Mouse (Mus musculus) limb, embryonic 11.5 days (tissue): Measurements from ENCODE around the gene Pelp1. TPM values are rescaled to one million over a fixed set of nuclear protein-coding genes. Genes with fewer than 3 reads are reported as not detected.
"Not testable (repeated sequence)": the region's sequence is repeated elsewhere in the genome, so short reads cannot be mapped to it uniquely, and the experiment has no call there.

Experiments
- ATAC-seq: fragments of 200-750 bp; cut with Nextera tagmentation; 2 replicates; pipeline ENCODE4 v1.8.0; 2017; ENCODE audit warnings: low read depth; ENCODE audit not compliant: insufficient number of reproducible peaks, low FRiP score, low TSS enrichment
- DNase-seq: peaks from one replicate; pipeline ENCODE4 v3.0.0-alpha.2; 2015; ENCODE audit warnings: low spot score
- H3K27ac ChIP-seq: fragments of 300-500 bp; sonication (generic); replicated peaks from 2 replicates; pipeline ENCODE4 v1.5.1; 2014; ENCODE audit warnings: low read depth, mild to moderate bottlenecking, low read length
- H3K27me3 ChIP-seq: fragments of 300-500 bp; sonication (generic); 2 replicates; pipeline ENCODE4 v1.6.1; 2014; ENCODE audit warnings: mild to moderate bottlenecking, low read length, mixed read lengths; ENCODE audit not compliant: control insufficient read depth, insufficient read depth
- H3K36me3 ChIP-seq: fragments of 300-500 bp; sonication (generic); 2 replicates; pipeline ENCODE4 v1.6.1; 2014; ENCODE audit warnings: mild to moderate bottlenecking, low read length, moderate library complexity, mixed read lengths; ENCODE audit not compliant: control insufficient read depth, insufficient read depth
- H3K4me1 ChIP-seq: fragments of 300-500 bp; sonication (generic); 2 replicates; pipeline ENCODE4 v1.6.1; 2014; ENCODE audit warnings: low read length, mixed read lengths; ENCODE audit not compliant: control insufficient read depth, insufficient read depth
- H3K4me2 ChIP-seq: fragments of 300-500 bp; sonication (generic); 2 replicates; pipeline ENCODE4 v1.6.1; 2014; ENCODE audit warnings: low read depth, mild to moderate bottlenecking, moderate library complexity; ENCODE audit not compliant: severe bottlenecking
- H3K4me3 ChIP-seq: fragments of 300-500 bp; sonication (generic); 2 replicates; pipeline ENCODE4 v1.5.1; 2014; ENCODE audit warnings: low read depth, low read length
- H3K9ac ChIP-seq: fragments of 300-500 bp; sonication (generic); 2 replicates; pipeline ENCODE4 v1.6.1; 2014; ENCODE audit warnings: mild to moderate bottlenecking, low read length
- H3K9me3 ChIP-seq: fragments of 300-500 bp; sonication (generic); 2 replicates; pipeline ENCODE4 v1.6.1; 2016; ENCODE audit warnings: low read length; ENCODE audit not compliant: control insufficient read depth
- WGBS: fragments of 180-500 bp; shearing (Covaris S2); extraction: QIAGEN DNeasy Blood & Tissue Kit; methylation state at CpG from one replicate; pipeline ENCODE4 v1.1.7; 2014; 5-methylcytosine and 5-hydroxymethylcytosine counted together
- polyA plus RNA-seq: library from polyadenylated mRNA; unstranded; fragments of >200 nt; fragmentation: Nextera tagmentation; extraction: Ambion mirVana; gene quantifications from 2 replicates; pipeline ENCODE4 v1.2.1, GENCODE M21; 2014

Gene Pelp1
- polyA plus RNA-seq, 1 experiment from 2014 or later = 45.2 TPM

DNA sequence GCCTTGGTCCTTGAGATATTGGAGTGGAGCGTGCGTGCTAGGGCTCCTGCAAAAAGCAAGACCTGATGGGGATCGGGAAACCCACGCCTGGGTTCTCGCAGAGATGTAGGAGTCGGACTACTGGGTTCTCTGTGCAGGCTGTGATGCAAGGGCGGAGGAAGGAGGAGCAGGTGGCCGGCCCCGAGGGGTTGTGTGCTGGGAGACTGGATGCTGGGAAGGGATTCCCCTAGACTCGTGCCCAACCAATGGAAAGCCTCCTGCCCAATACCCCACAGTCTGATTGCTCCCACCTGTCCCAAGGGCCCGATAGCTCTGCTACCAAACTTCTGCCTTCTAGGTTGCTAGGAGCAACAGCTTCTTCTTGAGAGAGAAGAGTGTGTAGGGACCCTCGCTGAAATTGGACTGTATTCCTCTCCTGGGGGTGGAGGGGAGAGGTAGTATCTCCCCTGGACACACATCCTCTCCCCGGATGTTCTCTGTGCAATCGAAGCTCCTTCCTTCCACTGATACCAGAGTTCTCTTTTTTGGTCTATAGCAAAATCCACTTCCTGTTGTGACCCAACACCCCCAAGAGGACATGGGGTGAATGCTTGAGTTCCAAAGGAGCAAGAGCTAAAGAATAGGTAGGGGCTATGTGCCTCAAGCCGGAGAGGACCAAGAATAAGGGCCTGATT is 23.2 kb upstream of the Pelp1 start:
- 11% methylated on average over 15 of the region's 15 CpGs for WGBS
- Histone ChIP-seq H3K36me3 (peaks cover 6% of the 10 kb centered on the region; the same call in 1 of the 2 replicates), H3K27me3 (no peaks in the 10 kb centered on the region), H3K9ac (peak overlapping the region; percentile 68), H3K9me3 (no peaks in the 10 kb centered on the region), H3K4me1 (peaks cover 10% of the 10 kb centered on the region), H3K4me2 (peak overlapping the region; percentile 82), H3K27ac (0 out of 2 replicates have a peak overlapping the region, but pooled peaks have one; percentile 10), H3K4me3 (peak overlapping the region; percentile 65)
- peak; percentile 60 for DNase-seq
- ATAC-seq = peak; percentile 34

DNA sequence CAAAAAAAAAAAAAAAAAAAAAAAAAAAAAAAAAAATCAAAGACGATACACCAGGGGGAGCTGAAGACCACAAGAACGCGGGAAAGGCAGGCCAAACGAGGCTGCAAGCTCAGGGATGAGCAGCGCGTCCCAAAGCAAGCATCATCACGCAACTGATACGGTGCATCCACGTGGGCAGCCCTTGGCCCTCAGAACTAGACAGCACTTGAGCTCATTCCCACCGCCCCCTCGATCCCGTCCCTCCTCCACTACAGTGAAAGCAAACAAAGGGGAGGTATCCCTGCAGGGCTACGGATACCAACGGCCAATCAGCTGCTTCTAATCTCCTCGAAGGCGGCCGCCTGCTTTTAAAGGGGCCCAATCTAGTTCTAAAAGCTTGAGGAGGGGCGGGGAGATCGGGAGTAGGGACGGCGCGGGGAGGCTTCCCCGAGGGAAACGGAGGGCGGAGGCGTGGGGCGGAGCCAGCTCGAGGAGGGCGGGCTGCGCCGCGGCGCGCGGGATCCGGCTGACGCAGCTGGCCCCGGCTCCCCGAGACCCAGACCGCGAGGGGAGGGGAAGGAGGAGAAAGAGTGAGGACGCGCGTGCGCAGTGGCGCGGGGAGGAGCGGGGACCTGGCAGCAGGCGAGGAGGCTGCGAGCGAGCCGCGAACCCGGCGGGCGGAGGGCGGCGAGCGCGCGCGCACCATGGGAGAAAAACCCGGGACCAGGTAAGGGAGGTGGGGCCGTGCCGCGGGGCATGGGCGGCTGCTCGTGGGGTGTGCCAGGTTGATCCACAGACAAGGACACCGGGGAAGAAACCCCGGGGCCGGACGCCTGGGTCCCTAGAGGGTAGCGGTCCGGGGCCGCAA is 22.4 kb upstream of the Pelp1 start, which contains the start of gene Arrb2:
TSS of gene Arrb2 (plus strand) at position 588 of the 847 bp plus-strand sequence.
- WGBS = under 1% methylated on average over 70 of the region's 75 CpGs
- DNase-seq (peak; percentile 99), ATAC-seq (peak; percentile 91)
- Histone ChIP-seq H3K4me1 (peaks cover 10% of the 10 kb centered on the region), H3K4me2 (peak within 1 kb of the TSS; percentile 82), H3K9ac (peak within 1 kb of the TSS; percentile 68), H3K27me3 (no peaks in the 10 kb centered on the region), H3K9me3 (no peaks in the 10 kb centered on the region), H3K36me3 (peaks cover 4% of the 10 kb centered on the region; the same call in 1 of the 2 replicates), H3K27ac (peak within 1 kb of the TSS; percentile 50; the same call in 1 of the 2 replicates), H3K4me3 (peak within 1 kb of the TSS; percentile 65)

DNA sequence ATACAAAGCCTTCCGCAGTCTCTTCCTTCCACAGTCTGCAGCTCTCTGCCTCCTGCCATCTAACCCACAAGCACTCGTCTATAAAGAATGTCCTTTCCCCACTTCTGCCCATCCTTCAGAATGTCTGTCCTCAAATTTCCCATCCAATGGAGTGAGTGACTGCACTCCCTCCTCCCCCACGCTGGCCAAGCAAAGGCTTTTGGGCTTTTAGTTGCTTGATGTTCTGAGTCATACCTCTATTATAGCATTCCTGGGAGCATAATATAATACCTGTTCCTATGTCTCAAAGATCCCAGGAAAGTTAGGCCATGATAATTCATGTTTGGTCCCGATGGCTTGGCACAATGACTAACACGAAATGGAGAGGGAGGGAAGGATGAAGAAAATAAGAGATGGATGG is 21.7 kb upstream of the Pelp1 start:
- H3K4me1 ChIP-seq = peaks cover 10% of the 10 kb centered on the region
- H3K9ac ChIP-seq = 0 out of 2 replicates have a peak overlapping the region, but pooled peaks have one; percentile 62
- H3K27me3 ChIP-seq = no peaks in the 10 kb centered on the region
- 36% methylated on average over 5 of the region's 5 CpGs for WGBS
- H3K4me2 ChIP-seq = peak overlapping the region; percentile 82; the same call in 1 of the 2 replicates
- H3K9me3 ChIP-seq = no peaks in the 10 kb centered on the region
- peak overlapping the region; percentile 65; the same call in 1 of the 2 replicates for H3K4me3 ChIP-seq
- DNase-seq = no peak
- no peak overlapping the region for H3K27ac ChIP-seq
- H3K36me3 ChIP-seq = peaks cover under 1% of the 10 kb centered on the region; the same call in 1 of the 2 replicates
- no peak for ATAC-seq

DNA sequence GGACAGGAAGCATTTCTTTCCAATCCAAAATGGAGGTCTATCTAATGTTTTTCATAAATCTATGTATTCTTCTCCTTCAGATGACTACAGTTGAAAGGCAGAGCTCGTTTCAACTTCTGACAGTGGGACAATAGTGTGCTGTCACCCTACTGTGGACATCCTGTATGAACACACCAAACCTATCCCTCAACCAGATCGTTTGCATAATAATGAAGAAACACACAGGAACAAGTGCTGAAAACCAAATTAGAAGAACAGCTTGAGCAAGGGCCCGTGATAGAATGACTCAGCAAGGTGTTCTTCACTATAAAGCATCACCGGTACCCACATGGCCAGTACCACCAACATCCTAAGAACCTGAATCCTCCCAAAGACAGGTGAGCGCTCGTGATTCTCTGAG is 16.8 kb upstream of the Pelp1 start:
- not testable (repeated sequence) for H3K9me3 ChIP-seq, ATAC-seq, H3K27ac ChIP-seq, H3K4me3 ChIP-seq, H3K4me2 ChIP-seq, H3K9ac ChIP-seq, H3K27me3 ChIP-seq, H3K4me1 ChIP-seq, H3K36me3 ChIP-seq, DNase-seq
- 83% methylated on average over 6 of the region's 6 CpGs for WGBS

DNA sequence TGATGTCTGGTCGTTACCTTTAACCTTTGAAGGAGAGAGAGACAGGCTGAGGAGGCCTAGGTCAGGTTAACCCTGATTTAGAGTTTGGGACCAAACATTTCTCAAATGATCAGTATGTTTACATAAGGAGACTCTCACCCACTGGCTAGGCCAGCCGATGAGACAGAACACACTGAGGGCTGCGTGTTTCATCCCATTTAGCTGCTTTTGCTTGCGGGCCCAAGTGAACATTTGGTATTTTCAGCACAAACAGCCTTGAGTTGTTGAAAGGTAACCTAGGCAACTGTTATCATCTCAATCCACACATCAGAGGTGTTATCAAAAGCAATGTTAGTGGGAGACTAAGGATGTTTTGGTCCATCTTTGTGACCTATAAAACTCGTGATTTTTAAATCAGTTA is 9.7 kb upstream of the Pelp1 start:
- DNase-seq = no peak

DNA sequence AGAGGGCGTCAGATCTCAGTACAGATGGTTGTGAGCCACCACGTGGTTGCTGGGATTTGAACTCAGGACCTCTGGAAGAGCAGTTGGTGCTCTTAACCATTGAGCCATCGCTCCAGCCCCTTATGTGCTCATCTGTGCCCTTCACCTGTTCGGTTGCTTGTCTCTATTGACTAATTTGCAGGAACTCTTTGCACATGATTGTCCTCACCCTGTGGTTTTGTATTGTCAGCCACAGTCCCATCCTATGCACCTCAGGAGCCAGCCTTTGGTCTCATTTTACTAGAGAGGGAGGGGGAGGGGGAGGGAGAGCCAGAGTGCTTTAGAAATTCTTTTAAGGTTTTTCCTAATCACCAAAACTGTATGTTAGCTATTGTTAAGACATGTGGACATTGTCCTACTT is 8.4 kb upstream of the Pelp1 start:
- DNase-seq = no peak
- Histone ChIP-seq H3K9ac (no peak overlapping the region), H3K4me1 (no peaks in the 10 kb centered on the region), H3K36me3 (no peaks in the 10 kb centered on the region), H3K27me3 (no peaks in the 10 kb centered on the region), H3K9me3 (no peaks in the 10 kb centered on the region), H3K4me3 (no peak overlapping the region), H3K4me2 (no peak overlapping the region), H3K27ac (no peak overlapping the region)
- ATAC-seq = no peak
- WGBS = 61% methylated on average over 4 of the region's 4 CpGs

More for the DNA sequence above, 9.7 kb upstream of the Pelp1 start:
- Histone ChIP-seq H3K9ac (no peak overlapping the region), H3K4me3 (no peak overlapping the region), H3K4me1 (no peaks in the 10 kb centered on the region), H3K36me3 (no peaks in the 10 kb centered on the region), H3K9me3 (no peaks in the 10 kb centered on the region), H3K27me3 (no peaks in the 10 kb centered on the region), H3K27ac (no peak overlapping the region), H3K4me2 (no peak overlapping the region)
- 63% methylated on average over 5 of the region's 5 CpGs for WGBS
- ATAC-seq = no peak

DNA sequence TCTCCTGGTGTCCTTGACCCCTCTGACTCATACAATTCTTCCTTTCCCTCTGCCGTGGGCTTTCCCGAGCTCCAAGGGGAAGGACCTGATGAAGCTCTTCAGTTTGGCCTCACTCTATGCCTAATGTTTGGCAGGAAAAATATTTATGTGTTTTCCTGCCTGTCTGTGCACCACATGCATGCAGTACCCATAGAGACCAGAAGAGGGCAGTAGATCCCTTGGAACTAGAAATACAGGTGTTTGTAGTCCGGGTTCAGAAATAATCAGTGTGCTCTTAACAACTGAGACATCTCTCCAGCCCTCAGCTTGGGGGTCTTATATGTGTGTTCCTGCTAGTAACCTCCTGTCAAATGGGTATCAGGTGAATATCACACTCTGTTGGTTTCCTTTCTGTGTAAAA is 4.1 kb upstream of the Pelp1 start:
- H3K9ac ChIP-seq = no peak overlapping the region
- 10% methylated on average over 3 of the region's 3 CpGs for WGBS
- H3K27ac ChIP-seq = no peak overlapping the region
- no peak overlapping the region for H3K4me3 ChIP-seq
- no peaks in the 10 kb centered on the region for H3K36me3 ChIP-seq
- H3K4me2 ChIP-seq = no peak overlapping the region
- no peaks in the 10 kb centered on the region for H3K9me3 ChIP-seq
- DNase-seq (peak; percentile 92), ATAC-seq (no peak)
- peaks cover 1% of the 10 kb centered on the region for H3K4me1 ChIP-seq
- H3K27me3 ChIP-seq = no peaks in the 10 kb centered on the region

DNA sequence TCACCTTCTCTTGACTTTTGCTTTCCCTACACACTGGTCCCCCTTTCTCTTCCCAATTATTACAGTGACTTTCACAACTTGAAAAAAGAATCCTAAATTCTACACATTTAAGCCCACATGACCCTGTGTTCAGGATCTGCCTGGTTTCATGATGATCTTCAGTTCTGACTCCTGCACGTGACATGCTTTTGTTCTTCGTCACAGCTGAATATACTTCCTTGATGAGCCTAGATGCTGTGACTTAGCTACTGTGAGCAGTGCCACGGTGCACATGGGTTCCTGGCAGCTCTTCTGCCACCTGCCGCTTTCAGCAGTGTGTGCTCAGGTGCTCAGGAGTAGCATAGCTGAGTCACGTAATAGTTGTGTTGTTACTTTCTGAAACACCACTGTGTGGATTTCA is 2.8 kb upstream of the Pelp1 start:
- Histone ChIP-seq H3K9ac (no peak overlapping the region), H3K27ac (no peak overlapping the region), H3K4me3 (no peak overlapping the region), H3K27me3 (no peaks in the 10 kb centered on the region), H3K36me3 (no peaks in the 10 kb centered on the region), H3K4me1 (peaks cover 8% of the 10 kb centered on the region), H3K4me2 (no peak overlapping the region), H3K9me3 (no peaks in the 10 kb centered on the region)
- DNase-seq (no peak), ATAC-seq (no peak)
- WGBS = 77% methylated on average over 5 of the region's 5 CpGs
